Mouse (Mus musculus) spleen, postnatal 10 days (tissue): ENCODE results near the gene Capn12.
A peak's percentile ranks its signal among the peaks of the same experiment; 100 is the strongest.

Experiments
- DNase-seq, 2 experiments: peaks; one replicate each; pipeline ENCODE4 v3.0.0; 2021 to 2022; ENCODE audit warnings: low spot score in 2 of 2

Gene Capn12

DNA sequence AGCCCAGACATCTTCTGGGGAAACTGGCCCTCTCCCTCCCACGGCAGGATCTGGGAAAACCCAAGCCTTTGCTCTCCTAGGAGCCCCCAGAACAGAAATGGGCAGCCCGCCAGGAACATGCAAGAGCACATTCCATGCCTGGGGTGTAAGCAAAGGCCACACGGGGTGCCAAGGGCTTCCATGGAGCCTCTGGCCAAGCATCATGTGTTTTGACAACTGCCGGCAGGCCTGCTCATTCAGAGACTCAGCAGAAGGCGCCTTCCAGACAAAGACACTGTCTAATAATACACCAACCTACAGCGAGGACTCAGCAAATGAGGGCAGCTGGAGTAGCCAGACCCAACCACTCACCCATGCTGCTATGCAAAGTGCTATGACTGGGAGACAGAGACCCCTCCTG is 38.6 kb downstream of the Capn12 start:
- DNase-seq, result peak in 1 of 2 experiments; percentile 53

- DNase-seq, result no peak
Observed at GRCm38 (mm10) chr7:28921178-28921577, 40.0 kb downstream of the Capn12 start.

DNA sequence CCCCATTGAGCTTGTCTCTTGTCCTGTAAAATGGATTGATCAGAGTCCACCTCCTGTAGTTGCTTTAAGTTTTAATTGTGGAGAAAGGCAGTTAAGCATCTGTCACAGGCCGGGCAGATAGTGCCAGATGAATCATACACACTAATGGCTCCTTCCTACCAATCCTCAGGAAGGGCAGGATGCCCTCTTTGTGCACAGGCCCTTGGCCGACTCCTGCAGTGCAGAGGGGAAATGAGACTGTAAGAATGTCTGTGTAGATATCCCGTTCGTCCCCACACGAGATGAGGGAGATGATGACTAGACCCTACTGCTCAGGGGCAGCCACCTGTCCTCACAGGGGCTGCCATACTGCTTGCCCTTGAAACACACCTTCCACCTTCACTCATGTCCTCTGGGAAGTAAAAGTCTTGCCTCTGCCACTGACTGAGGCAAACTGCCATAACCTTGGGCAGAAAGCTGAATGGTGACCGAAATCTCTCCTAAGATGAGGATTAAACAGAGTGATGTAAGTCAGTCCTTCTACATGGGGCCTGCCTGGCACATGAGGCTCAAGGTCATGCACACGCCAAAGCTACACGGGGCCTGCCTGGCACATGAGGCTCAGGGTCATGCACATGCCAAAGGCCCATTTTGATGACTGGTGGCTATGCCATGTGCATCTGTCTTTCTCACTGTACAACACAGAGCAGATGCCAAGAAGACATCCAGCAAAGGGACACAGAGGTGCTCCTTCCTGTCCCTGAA is 40.7 kb downstream of the Capn12 start:
- DNase-seq, result no peak

DNA sequence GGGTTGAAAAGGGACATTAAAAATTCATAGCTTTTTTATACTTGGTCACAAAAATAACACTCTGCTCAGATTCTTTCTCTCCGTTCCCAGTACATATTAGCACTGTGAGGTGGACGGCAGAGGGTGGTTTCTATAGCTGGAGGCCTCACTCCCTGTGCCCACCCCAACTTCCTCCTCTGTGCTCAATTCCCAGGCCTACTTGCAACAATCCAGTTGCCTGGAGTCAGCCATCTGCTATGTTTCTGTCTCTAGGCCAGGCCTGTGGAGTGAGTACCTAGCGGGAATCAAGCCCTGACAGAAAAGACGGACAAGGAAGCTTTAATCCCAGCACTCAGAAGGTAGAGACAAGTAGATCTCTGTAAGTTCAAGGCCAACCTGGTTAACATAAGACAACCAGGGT is 41.4 kb downstream of the Capn12 start:
- DNase-seq, result no peak

DNA sequence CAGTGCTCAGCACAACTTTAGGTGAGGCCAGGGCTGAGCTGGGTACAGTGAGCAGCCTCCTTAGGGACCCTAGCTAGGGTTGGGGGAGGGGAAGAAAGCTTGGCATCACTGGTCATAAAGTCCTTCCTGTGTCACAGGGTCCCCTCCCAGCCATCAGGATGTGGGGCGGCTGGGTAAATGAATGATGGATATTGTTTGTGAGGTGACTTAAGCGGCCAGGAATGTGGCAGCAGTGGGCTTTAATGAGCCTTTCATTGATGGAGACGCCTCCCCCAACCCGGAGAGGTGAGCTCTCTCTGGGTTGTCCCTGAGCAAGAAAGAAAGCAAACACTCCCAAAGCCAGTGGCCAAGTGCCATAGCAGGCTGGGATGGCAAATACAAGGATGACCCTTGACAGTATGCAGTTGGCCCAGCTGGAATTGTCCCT is 42.7 kb downstream of the Capn12 start:
- DNase-seq, result no peak

GRCm38 (mm10) chr7:28924802-28925201 is 43.6 kb downstream of the Capn12 start:
- no peak for DNase-seq

DNA sequence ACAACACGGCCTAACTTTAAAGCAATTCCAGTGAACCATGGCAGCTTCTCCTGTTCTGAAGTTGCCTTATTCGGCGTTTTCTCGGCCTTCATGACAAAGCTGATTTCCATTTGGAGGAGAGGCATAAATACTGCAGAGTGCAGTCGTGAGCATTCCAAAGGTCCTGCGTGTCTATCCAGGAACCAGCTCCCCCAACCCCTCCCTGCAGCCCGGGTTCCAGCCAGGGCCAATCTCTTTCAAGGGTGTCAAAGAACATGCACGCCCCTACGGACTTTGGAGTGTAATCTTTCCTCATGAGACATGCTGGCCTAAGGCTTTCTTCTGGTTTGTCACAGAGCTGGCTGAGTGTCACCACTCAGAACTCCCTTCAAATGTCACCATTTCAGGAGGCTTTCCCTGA is 44.1 kb downstream of the Capn12 start:
- DNase-seq, result no peak

DNA sequence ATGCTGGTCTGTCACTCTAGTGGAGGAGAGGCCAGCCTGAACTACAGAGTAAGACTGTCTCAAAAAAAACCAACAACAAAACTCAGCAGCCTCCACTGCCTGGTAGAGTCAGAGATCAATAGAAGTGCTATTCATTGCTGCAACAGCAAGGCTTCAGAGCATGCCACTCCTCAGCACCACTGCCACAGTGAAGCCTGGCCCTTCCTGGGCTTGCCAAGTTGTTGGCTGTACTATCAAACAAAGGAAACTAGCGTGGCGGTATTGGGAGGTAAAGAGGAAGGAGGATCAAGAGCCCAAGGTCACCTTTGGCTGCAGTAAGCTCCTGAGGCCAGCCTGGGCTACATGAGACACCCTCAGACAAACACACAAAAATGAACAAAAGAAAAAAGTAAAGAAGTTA is 45.0 kb downstream of the Capn12 start:
- no peak for DNase-seq

DNA sequence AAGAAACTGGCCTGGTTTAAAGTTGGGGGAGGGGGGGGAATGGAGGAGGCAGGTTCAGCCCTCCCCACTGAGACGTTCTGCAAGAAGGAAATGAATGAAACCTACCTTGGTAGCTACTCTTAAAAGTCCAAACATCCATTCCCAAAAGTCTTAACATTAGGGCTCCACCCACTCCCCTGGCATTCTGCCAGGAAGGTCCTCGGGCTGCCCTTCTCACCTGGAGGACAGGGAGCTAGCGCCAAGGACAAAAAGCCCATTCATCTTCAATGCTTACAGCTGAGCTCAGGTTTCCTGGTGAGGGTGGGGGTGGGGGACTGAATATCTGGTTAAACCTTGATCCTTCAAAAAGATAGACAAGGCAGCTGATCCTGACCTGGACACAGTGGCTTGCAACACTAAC is 48.2 kb downstream of the Capn12 start:
- DNase-seq, result no peak

- DNase-seq, result no peak
Observed at GRCm38 (mm10) chr7:28930320-28931031, 49.3 kb downstream of the Capn12 start.

DNA sequence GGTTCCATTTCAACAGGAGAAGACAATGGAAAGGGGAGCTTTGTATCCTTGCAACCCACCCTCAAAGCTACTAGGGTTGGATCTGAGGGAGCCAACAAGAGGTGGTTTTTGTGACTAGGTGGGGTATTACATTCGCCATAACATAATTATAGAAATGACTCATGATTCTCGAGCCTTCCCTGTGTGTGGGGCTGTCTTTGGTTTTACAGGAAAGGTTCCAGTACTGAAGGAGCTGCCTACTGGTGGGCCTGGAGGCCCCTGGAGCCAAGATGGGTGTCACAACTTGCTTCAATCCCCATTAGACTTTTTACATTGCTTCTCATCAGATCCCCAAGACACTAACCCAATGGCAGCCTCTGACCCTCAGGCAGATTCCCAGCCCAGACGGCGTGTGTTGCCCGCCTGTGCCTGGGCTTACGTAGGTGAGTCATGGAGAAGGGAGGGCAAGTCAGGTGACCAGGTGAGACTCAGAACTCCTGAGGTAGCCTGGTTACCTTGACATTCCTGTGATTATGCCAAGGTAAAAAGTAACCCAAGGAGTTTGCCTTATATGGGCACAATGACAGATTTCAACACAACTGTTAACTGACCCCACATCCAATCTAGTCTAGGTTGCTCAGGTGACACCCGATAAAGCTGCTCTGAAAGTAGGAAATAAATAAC is 49.9 kb downstream of the Capn12 start:
- DNase-seq, result no peak

DNA sequence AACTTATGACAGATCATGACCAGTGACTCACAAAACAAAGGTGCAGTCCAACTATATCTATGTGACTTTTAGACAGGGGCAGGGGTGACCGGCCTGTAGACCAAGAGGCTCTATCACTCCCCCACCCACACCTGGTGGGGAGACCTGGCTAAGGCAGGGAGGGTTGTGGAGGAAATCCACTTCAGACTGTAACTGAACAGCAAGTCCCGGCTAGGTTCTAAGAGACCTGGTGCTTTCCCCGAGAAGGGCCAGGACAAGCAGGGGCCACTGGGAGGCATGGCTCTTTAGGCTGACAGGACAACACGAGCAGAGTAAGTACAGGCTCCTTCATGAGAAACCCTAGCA is 50.4 kb downstream of the Capn12 start:
- DNase-seq, result no peak

GRCm38 (mm10) chr7:28932421-28933041 is 51.3 kb downstream of the Capn12 start:
- DNase-seq, result peak in 1 of 2 experiments; percentile 33

GRCm38 (mm10) chr7:28933825-28934224 is 52.6 kb downstream of the Capn12 start:
- DNase-seq, result no peak

- DNase-seq, result no peak
Observed at GRCm38 (mm10) chr7:28936787-28937186, 55.6 kb downstream of the Capn12 start.

DNA sequence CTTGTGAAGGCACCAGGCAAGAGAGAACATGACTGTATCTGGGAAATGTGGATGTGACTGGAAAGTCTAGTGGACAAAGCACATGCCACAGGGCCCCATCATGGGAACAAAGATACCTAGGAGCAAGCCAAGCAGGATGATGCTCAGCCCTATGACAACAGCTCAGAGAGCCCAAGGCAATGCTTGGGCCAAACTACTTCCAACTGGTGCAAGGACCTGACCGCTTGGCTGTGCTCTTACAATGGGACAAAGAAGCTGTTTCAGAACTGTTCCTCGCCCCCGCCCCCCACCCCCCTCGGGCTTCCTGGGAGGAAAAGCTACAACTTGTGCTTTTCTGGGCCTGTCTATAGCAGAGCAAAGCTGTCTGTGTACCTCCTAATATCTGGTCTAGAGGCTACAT is 57.4 kb downstream of the Capn12 start:
- no peak for DNase-seq

GRCm38 (mm10) chr7:28939418-28940183 is 58.4 kb downstream of the Capn12 start:
- no peak for DNase-seq

DNA sequence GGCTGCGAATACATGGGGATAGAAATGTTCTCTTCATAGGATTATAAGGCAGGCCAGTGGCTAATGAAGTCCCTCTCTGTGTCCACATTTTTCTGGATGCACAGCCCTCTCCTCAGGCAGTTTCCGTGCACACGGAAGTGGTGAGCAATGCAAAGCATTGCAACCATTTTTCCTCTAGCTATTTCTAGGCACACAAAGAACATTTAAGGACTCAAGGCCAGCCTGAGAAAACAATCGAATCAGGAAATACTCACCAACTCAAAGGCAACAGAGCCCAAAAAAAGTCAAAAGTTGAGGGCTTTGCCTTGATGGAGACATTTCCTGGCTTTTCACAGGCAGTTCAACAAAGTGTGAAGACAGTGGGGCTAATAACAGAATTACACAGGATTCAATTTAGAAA is 59.9 kb downstream of the Capn12 start:
- DNase-seq, result no peak

- DNase-seq, result no peak
Observed at GRCm38 (mm10) chr7:28941542-28941941, 60.3 kb downstream of the Capn12 start.
